Mouse (Mus musculus) heart, postnatal 14 days (tissue): ENCODE results near the gene Gm28729. TPM values are rescaled to one million over a fixed set of nuclear protein-coding genes. Genes with fewer than 3 reads are reported as not detected.

Experiments
- DNase-seq, 2 experiments: peaks; one replicate each; pipeline ENCODE4 v3.0.0; 2021 to 2022
- intact Hi-C: fragments of 180-260 bp; cut with DNase I; formaldehyde crosslinking; loops from one replicate; pipeline ENCODE4 v1.15.1; 2025
- total RNA-seq, 2 experiments: library from RNA; stranded (reverse); gene quantifications; 2 replicates each; pipeline ENCODE4 v1.2.3; 2021

Gene Gm28729
- total RNA-seq, 2 experiments from 2014 or later: not detected

GRCm38 (mm10) chr9:96470266-96470974 is 54.6 kb downstream of the Gm28729 start:
- intact Hi-C loops: no loop called here
- DNase-seq: no peak

- no peak for DNase-seq
- intact Hi-C loops: no loop called here
Observed at GRCm38 (mm10) chr9:96469556-96470265, 55.4 kb downstream of the Gm28729 start.

GRCm38 (mm10) chr9:96463708-96464107 is 61.4 kb downstream of the Gm28729 start:
- intact Hi-C loops: no loop called here

GRCm38 (mm10) chr9:96461607-96462006 is 63.5 kb downstream of the Gm28729 start:
- DNase-seq: no peak
- intact Hi-C loops: no loop called here

More at GRCm38 (mm10) chr9:96463708-96464107, 61.4 kb downstream of the Gm28729 start:
- DNase-seq: no peak

GRCm38 (mm10) chr9:96460117-96460865 is 64.8 kb downstream of the Gm28729 start:
- intact Hi-C loops: no loop called here
- DNase-seq: no peak

GRCm38 (mm10) chr9:96455618-96456017 is 69.4 kb downstream of the Gm28729 start:
- DNase-seq: no peak
- intact Hi-C loops: no loop called here

GRCm38 (mm10) chr9:96452956-96453355 is 72.1 kb downstream of the Gm28729 start:
- intact Hi-C loops: no loop called here
- DNase-seq: no peak

- DNase-seq: peak; percentile 4 to 26
- intact Hi-C loops: no loop called here
Observed at GRCm38 (mm10) chr9:96450900-96451720, 74.0 kb downstream of the Gm28729 start.

GRCm38 (mm10) chr9:96449514-96449913 is 75.5 kb downstream of the Gm28729 start:
- intact Hi-C loops: no loop called here
- DNase-seq: no peak

GRCm38 (mm10) chr9:96445351-96445750 is 79.7 kb downstream of the Gm28729 start:
- intact Hi-C loops: no loop called here
- DNase-seq: no peak

GRCm38 (mm10) chr9:96442081-96442480 is 83.0 kb downstream of the Gm28729 start:
- intact Hi-C loops: no loop called here
- no peak for DNase-seq

GRCm38 (mm10) chr9:96438334-96438871 is 86.7 kb downstream of the Gm28729 start:
- intact Hi-C loops: loop anchor here (5.0 kb wide), 1 partner anchor 86 kb away; no protein-coding TSS in a partner anchor
- DNase-seq: peak in 1 of 2 experiments; percentile 36

GRCm38 (mm10) chr9:96437805-96438333 is 87.2 kb downstream of the Gm28729 start:
- intact Hi-C loops: loop anchor here (5.0 kb wide), 1 partner anchor 86 kb away; no protein-coding TSS in a partner anchor
- peak; percentile 70 to 75 for DNase-seq

GRCm38 (mm10) chr9:96436901-96437804 is 87.9 kb downstream of the Gm28729 start:
- DNase-seq: peak; percentile 26 to 56
- intact Hi-C loops: loop anchor here (5.0 kb wide), 1 partner anchor 85 kb away; no protein-coding TSS in a partner anchor
